Mouse (Mus musculus): ENCODE measurements around the gene Tbc1d24.

DNA sequence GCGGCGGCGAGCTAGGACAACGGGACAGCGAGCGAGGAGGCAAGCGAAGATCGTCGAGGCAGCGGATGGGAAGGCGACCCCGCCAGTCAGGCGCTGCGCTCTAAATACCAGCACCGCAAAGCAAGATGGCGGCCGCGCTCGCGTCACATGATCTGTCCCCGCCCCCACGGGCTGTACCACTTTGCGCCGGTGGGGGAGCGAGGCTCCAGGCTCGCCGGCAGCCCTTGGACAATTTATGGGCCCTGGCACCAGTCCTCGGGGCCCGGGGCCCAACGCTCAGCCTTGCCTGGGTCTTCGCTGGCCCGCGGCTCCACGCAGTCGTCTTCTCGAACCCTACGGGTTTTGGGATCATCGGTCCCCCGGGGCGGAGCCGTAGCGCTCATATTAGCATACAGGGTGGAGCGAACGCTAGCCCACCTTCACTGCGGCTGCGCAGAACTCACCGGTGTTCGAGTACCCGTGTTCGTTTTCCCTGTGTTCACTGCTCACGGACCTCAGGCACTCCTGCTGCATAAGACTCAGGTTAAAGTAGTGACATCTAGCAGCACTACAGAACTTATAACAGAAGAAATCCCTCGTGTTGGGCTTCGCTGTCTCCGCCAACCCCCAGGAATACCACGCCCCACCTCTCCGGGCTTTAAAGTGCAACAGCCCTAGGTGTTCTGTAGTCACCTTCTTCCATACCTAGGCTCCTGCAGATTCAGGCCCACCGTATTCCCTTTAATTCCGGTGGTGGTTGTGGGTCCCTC is 35.9 kb downstream of the Tbc1d24 start, which contains the start of gene Atp6v0c:
- peak; percentile 41 for TF ChIP-seq CTCF (IDR thresholded peaks at IDR 0.05; ENCODE audit: low read depth)
- TF ChIP-seq EP300 (IDR thresholded peaks at IDR 0.05; ENCODE audit: low read depth), result peak; percentile 45

Measured in liver, embryonic 14.5 days (tissue).